Comparison of ENCODE assay signal across 8 mouse cellular contexts in genomic region chr4:107673638-107674321, GRCm38 (mm10). TPM values are rescaled to one million over a fixed set of nuclear protein-coding genes. Genes with fewer than 3 reads are reported as not detected.
DNase-seq lines count a peak whose midpoint lies in the region; ATAC-seq and TF ChIP-seq lines count a peak whose summit lies in the region.

No protein-coding gene starts in this region.

- peak; percentile 96 for ATAC-seq in activated CD4-positive, CD25-positive, alpha-beta regulatory T cell, adult 4 months
- peak; percentile 96 for ATAC-seq in megakaryocyte progenitor cell, adult 5-6 weeks (replicated peaks; ENCODE audit: poor library complexity)

- DNase-seq in cerebellum, postnatal 4 days (ENCODE audit: low spot score in 2 of 2), result peak; percentile 78 to 89
- DNase-seq in gastrocnemius, adult 2 months, result peak; percentile 79
- peak; percentile 82 for DNase-seq in induced T-regulatory cell, adult 2 months (ENCODE audit: low read depth)
- peak; percentile 82 to 83 for DNase-seq in left cerebral cortex, adult 2 months (ENCODE audit: extremely low spot score in 1 of 2, low spot score in 2 of 2)
- DNase-seq in right cerebral cortex, postnatal 10 days (ENCODE audit: low spot score in 2 of 2), result peak; percentile 92 to 93
- peak; percentile 69 for DNase-seq in urinary bladder, postnatal 25 days (ENCODE audit: low spot score)

- intact Hi-C loops in gastrocnemius, adult 2 months (cut with DNase I), result no loop called here
- intact Hi-C loops in left cerebral cortex, adult 2 months (cut with DNase I), result no loop called here

- TF ChIP-seq CTCF in gastrocnemius, adult 2 months (IDR thresholded peaks at IDR 0.05), result peak; percentile 66
- TF ChIP-seq CTCF in left cerebral cortex, adult 2 months (IDR thresholded peaks at IDR 0.05), result peak; percentile 70

- H3K27ac ChIP-seq in gastrocnemius, adult 2 months, result no peak overlapping the region
- H3K27ac ChIP-seq in left cerebral cortex, adult 2 months, result no peak overlapping the region

- no peak overlapping the region for H3K4me3 ChIP-seq in gastrocnemius, adult 2 months
- no peak overlapping the region for H3K4me3 ChIP-seq in left cerebral cortex, adult 2 months

RNA-seq across cellular contexts. Expression of gene Dmrtb1, which starts 10.2 kb away (rescaled TPM):
- polyA plus RNA-seq in activated CD4-positive, CD25-positive, alpha-beta regulatory T cell, adult 4 months (2017; shearing (Covaris generic)), result not detected
- not detected for total RNA-seq in gastrocnemius, adult 2 months (2021)
- under 1 TPM; 0.27 to 0.44 TPM for total RNA-seq in left cerebral cortex, adult 2 months (2021)
- total RNA-seq in megakaryocyte progenitor cell, adult 5-6 weeks (2015), result 0.66 TPM in 1 of 2 replicates, not detected in the other
- 0.75 TPM in 1 of 2 replicates, not detected in the other for total RNA-seq in megakaryocyte progenitor cell, adult 5-6 weeks (2017)
